Mouse (Mus musculus) megakaryocyte, embryonic 14.5 days (primary cell): ENCODE measurements at regions not wholly inside any gene's neighbourhood (a gene's known extent, or its start where the extent isn't known, plus 50 kb on each side); places are given as distances from the start of the nearest gene placed in this dataset.

Source experiments
- FLI1 ChIP-seq: IDR thresholded peaks from 2 replicates; pipeline ENCODE4 v1.6.1; 2012; ENCODE audit warnings: low read length, inconsistent platforms, mixed read lengths
- GATA1 ChIP-seq: IDR thresholded peaks from 3 replicates; pipeline ENCODE4 v1.6.1; 2012; ENCODE audit warnings: mixed read lengths, low read length, inconsistent platforms, borderline replicate concordance

GRCm38 (mm10) chr13:43952491-43952890 lies 167.9 kb downstream of the Cd83 start:
- TF ChIP-seq GATA1 (no peak), FLI1 (no peak)
